Mouse (Mus musculus) liver, embryonic 14.5 days (tissue): Measurements from ENCODE around the gene Kcng3. TPM values are rescaled to one million over a fixed set of nuclear protein-coding genes. Genes with fewer than 3 reads are reported as not detected.
A peak's percentile ranks its signal among the peaks of the same experiment; 100 is the strongest.

ENCODE experiments used
- ATAC-seq: fragments of 200-750 bp; cut with Nextera tagmentation; 2 replicates; pipeline ENCODE4 v1.8.0; 2017; ENCODE audit warnings: moderate number of reproducible peaks, mild to moderate bottlenecking, moderate library complexity; ENCODE audit not compliant: insufficient read depth
- DNase-seq, 3 experiments: peaks; one replicate each; pipeline ENCODE4 v3.0.0-alpha.2; 2012 to 2013; ENCODE audit warnings: low read depth in 3 of 3, low spot score in 3 of 3
- H3K27ac ChIP-seq: fragments of 300-500 bp; sonication (generic); 2 replicates; pipeline ENCODE4 v1.5.1; 2014; ENCODE audit warnings: moderate library complexity, mild to moderate bottlenecking, control low read depth, inconsistent platforms
- H3K27me3 ChIP-seq: fragments of 300-500 bp; sonication (generic); 2 replicates; pipeline ENCODE4 v1.6.1; 2014; ENCODE audit warnings: mild to moderate bottlenecking, low read length, moderate library complexity; ENCODE audit not compliant: control insufficient read depth, insufficient read depth
- H3K36me3 ChIP-seq: fragments of 300-500 bp; sonication (generic); replicated peaks from 2 replicates; pipeline ENCODE4 v1.6.1; 2014; ENCODE audit warnings: low read depth; ENCODE audit not compliant: control insufficient read depth, insufficient read depth
- H3K4me1 ChIP-seq, 2 experiments: fragments of 200-500 bp in 1 of 2; fragments of 300-500 bp in 1 of 2; sonication (generic) in 1 of 2; replicated peaks; 2 replicates each; pipeline ENCODE4 v1.6.1; 2012 to 2014; ENCODE audit warnings: antibody characterized with exemption in 1 of 2, inconsistent platforms in 1 of 2, low read length in 1 of 2; ENCODE audit not compliant: control insufficient read depth in 2 of 2, insufficient read depth in 2 of 2
- H3K4me2 ChIP-seq: fragments of 300-500 bp; sonication (generic); 2 replicates; pipeline ENCODE4 v1.6.1; 2014; ENCODE audit warnings: low read depth, mild to moderate bottlenecking, control low read depth, moderate library complexity
- H3K4me3 ChIP-seq, 2 experiments: fragments of 200-500 bp in 1 of 2; fragments of 300-500 bp in 1 of 2; sonication (generic) in 1 of 2; 2 replicates each; pipeline ENCODE4 v1.5.1; 2012 to 2014; ENCODE audit warnings: low read depth in 2 of 2, low read length in 2 of 2, mild to moderate bottlenecking in 2 of 2, control low read depth in 1 of 2, inconsistent platforms in 1 of 2, moderate library complexity in 1 of 2; ENCODE audit not compliant: insufficient read depth in 1 of 2
- H3K9ac ChIP-seq: fragments of 300-500 bp; sonication (generic); replicated peaks from 2 replicates; pipeline ENCODE4 v1.6.1; 2014; ENCODE audit warnings: mild to moderate bottlenecking, control low read depth, moderate library complexity
- H3K9me3 ChIP-seq: fragments of 300-500 bp; sonication (generic); 2 replicates; pipeline ENCODE4 v1.6.1; 2016; ENCODE audit warnings: low read length, mixed read lengths; ENCODE audit not compliant: control insufficient read depth
- CTCF ChIP-seq: IDR thresholded peaks from 2 replicates; pipeline ENCODE4 v1.5.1; 2016; ENCODE audit warnings: antibody characterized with exemption, low read depth, control low read depth
- EP300 ChIP-seq: IDR thresholded peaks from 2 replicates; pipeline ENCODE4 v1.6.1; 2016; ENCODE audit warnings: antibody characterized with exemption, low read depth
- WGBS: fragments of 180-500 bp; shearing (Covaris S2); extraction: QIAGEN DNeasy Blood & Tissue Kit; methylation state at CpG from one replicate; pipeline ENCODE4 v1.1.7; 2014; ENCODE audit not compliant: insufficient replicate concordance; 5-methylcytosine and 5-hydroxymethylcytosine counted together
- polyA plus RNA-seq, 2 experiments: library from polyadenylated mRNA; depleted of rRNA in 1 of 2; stranded (reverse) in 1 of 2; unstranded in 1 of 2; fragments of >200 nt; fragmentation: Nextera tagmentation in 1 of 2; extraction: Ambion mirVana in 1 of 2; gene quantifications; 2 replicates each; pipeline versions ENCODE4 v1.2.1 to v1.2.3; 2012 to 2014

The Kcng3 gene
- polyA plus RNA-seq, 2 experiments = 0.07 TPM; not detected in 1

DNA sequence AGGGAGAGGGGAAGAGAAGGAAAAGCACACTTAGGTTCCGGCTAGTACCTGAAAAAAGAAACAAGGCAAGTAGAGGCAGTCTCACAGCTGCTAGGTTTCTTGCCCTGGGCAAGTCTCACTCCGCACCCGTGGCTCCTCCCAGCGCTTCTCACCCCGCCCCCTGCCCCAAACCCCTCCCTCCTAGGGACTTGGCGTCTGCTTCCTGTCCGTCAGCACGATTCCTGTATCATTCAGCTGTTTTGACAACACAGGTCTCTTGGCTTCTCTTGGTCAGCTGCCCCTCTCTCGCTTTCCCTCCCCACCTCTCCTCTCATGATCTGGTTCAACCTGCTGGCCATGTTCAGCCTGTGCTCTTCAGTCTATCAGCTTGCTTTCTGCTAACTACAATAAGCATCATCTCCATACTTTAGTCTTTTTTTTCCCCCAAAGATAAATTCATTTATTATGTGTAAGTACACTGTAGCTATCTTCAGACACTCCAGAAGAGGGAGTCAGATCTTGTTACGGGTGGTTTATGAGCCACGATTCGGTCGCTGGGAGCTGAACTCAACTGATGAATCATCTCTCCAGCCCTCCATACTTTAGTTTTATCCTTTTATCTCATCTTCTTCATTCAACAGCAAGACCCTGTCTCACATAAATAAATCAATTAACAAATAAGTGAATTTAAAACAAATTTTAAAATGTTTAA, 35.0 kb upstream of the Kcng3 start:
- Histone ChIP-seq H3K27ac (0 out of 2 replicates have a peak overlapping the region, but pooled peaks have one; percentile 20), H3K27me3 (no peaks in the 10 kb centered on the region), H3K4me1 (peaks cover 3 to 9% of the 10 kb centered on the region in 2 experiments; a peak in 2 of 4 replicates), H3K4me3 (peak overlapping the region in 1 of 2 experiments; percentile 32; a peak in 1 of 4 replicates), H3K4me2 (peak overlapping the region; percentile 41), H3K9ac (0 out of 2 replicates have a peak overlapping the region, but pooled peaks have one; percentile 9), H3K36me3 (no peaks in the 10 kb centered on the region), H3K9me3 (no peaks in the 10 kb centered on the region)
- peak in 2 of 3 experiments; percentile 60 to 71 for DNase-seq
- peak; percentile 82 for ATAC-seq
- no peak for TF ChIP-seq EP300
- TF ChIP-seq CTCF = no peak
- WGBS = 48% methylated on average over 13 of the region's 13 CpGs

DNA sequence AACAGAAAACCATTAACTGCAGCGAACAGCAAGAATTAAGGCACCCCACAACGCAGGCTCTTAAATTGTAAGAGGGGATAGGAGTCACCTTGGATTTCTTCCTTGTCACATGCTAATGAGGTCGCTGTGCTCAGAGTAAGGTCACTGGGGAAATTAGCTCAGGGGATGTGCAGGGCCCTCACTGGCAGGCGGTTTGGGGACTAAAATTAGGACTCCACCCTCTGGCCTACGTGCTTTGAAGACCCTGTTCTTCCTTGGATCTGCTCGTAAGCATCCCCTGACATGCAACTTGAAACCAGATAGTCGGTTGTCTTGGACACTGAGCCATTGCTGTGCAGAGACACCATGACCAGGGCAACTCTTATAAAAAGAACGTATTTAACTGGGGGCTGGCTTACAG, 33.1 kb upstream of the Kcng3 start:
- H3K4me3 ChIP-seq = no peak overlapping the region
- DNase-seq (no peak), ATAC-seq (no peak)
- H3K9me3 ChIP-seq = 0 out of 2 replicates have a peak, but pooled peaks cover 2% of the 10 kb centered on the region
- H3K4me1 ChIP-seq = peaks cover 6 to 16% of the 10 kb centered on the region in 2 experiments
- 68% methylated on average over 8 of the region's 8 CpGs for WGBS
- H3K27ac ChIP-seq = no peak overlapping the region
- H3K9ac ChIP-seq = no peak overlapping the region
- no peaks in the 10 kb centered on the region for H3K36me3 ChIP-seq
- no peak for TF ChIP-seq CTCF
- no peak for TF ChIP-seq EP300
- no peak overlapping the region for H3K4me2 ChIP-seq
- no peaks in the 10 kb centered on the region for H3K27me3 ChIP-seq

DNA sequence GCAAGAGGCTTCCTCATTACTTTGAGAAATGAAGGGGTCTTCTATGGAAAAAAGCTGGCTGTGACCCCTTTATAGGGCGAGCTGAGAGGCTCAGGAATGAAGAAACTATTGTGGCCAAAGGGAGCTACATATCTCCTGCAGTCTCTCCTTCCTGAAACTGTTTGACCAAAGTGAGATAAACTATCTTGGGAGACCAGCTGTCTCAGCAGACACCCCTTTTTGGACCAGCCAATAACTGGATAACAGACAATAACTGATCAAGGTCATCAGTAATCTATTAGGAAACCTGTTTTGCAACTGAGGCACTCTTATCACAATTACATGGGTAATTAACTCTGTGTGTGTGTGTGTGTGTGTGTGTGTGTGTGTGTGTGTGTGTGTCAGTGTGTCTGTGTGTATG, 27.2 kb upstream of the Kcng3 start:
- peak; percentile 95 for ATAC-seq
- Histone ChIP-seq H3K4me1 (peaks cover 32 to 49% of the 10 kb centered on the region in 2 experiments), H3K27ac (peak overlapping the region; percentile 83), H3K9ac (peak overlapping the region; percentile 57; the same call in 1 of the 2 replicates), H3K36me3 (no peaks in the 10 kb centered on the region), H3K4me2 (peak overlapping the region; percentile 60), H3K4me3 (no peak overlapping the region), H3K9me3 (0 out of 2 replicates have a peak, but pooled peaks cover 2% of the 10 kb centered on the region), H3K27me3 (no peaks in the 10 kb centered on the region)
- TF ChIP-seq EP300 (peak; percentile 99), CTCF (no peak)
- 3% methylated on average over 1 of the region's 1 CpGs for WGBS
- peak; percentile 85 to 88 (median 87) for DNase-seq

- TF ChIP-seq CTCF (no peak), EP300 (no peak)
- H3K36me3 ChIP-seq = no peaks in the 10 kb centered on the region
- no peak for ATAC-seq
- DNase-seq = no peak
- no peak overlapping the region for H3K4me2 ChIP-seq
- 82% methylated on average over 9 of the region's 9 CpGs for WGBS
- no peaks in the 10 kb centered on the region for H3K27me3 ChIP-seq
- H3K4me1 ChIP-seq = peaks cover 32 to 58% of the 10 kb centered on the region in 2 experiments
- no peak overlapping the region for H3K9ac ChIP-seq
- H3K9me3 ChIP-seq = 0 out of 2 replicates have a peak, but pooled peaks cover 2% of the 10 kb centered on the region
- H3K4me3 ChIP-seq = no peak overlapping the region
- H3K27ac ChIP-seq = peak overlapping the region; percentile 83
Measured at GRCm38 (mm10) chr17:83657375-83657774, 25.7 kb upstream of the Kcng3 start.

DNA sequence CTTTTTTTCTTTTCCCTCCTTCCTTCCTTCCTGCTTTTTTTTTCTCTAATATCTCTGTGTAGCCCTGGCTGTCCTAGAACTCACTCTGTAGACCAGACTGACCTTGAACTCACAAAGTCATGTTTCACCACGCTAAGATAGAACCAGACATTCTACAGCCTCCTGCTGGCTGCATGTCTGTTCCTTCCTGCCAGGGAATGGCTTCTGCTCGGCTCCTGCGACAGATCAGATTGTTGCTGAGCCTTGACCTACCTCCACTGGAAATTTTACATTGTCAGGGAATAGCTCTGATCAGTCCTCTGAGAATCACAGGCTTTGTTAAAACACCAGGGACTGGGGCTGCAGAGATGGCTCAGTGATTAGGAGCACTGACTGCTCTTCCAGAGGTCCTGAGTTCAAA, 24.0 kb upstream of the Kcng3 start:
- no peaks in the 10 kb centered on the region for H3K36me3 ChIP-seq
- H3K9ac ChIP-seq = no peak overlapping the region
- no peak overlapping the region for H3K27ac ChIP-seq
- DNase-seq = no peak
- no peak overlapping the region for H3K4me3 ChIP-seq
- H3K9me3 ChIP-seq = 0 out of 2 replicates have a peak, but pooled peaks cover 2% of the 10 kb centered on the region
- TF ChIP-seq EP300 (no peak), CTCF (no peak)
- no peak for ATAC-seq
- peaks cover 48 to 72% of the 10 kb centered on the region in 2 experiments for H3K4me1 ChIP-seq
- no peak overlapping the region for H3K4me2 ChIP-seq
- H3K27me3 ChIP-seq = no peaks in the 10 kb centered on the region
- WGBS = 69% methylated on average over 3 of the region's 3 CpGs
